Mouse (Mus musculus) embryonic facial prominence, embryonic 10.5 days (tissue): ENCODE measurements around the gene Ccdc120. TPM values are rescaled to one million over a fixed set of nuclear protein-coding genes. Genes with fewer than 3 reads are reported as not detected.

ENCODE experiments used
- DNase-seq: peaks from one replicate; pipeline ENCODE4 v3.0.0-alpha.2; 2017; ENCODE audit warnings: low spot score
- H3K27ac ChIP-seq: fragments of 300-500 bp; sonication (generic); replicated peaks from 2 replicates; pipeline ENCODE4 v1.5.1; 2016; ENCODE audit warnings: mild to moderate bottlenecking
- H3K27me3 ChIP-seq: fragments of 300-500 bp; sonication (generic); replicated peaks from 2 replicates; pipeline ENCODE4 v1.6.1; 2016; ENCODE audit warnings: low read depth, mild to moderate bottlenecking; ENCODE audit not compliant: poor library complexity, severe bottlenecking
- H3K36me3 ChIP-seq: fragments of 300-500 bp; sonication (generic); replicated peaks from 2 replicates; pipeline ENCODE4 v1.6.1; 2016; ENCODE audit warnings: mild to moderate bottlenecking, moderate library complexity
- H3K4me1 ChIP-seq: fragments of 300-500 bp; sonication (generic); 2 replicates; pipeline ENCODE4 v1.6.1; 2016
- H3K4me3 ChIP-seq: fragments of 300-500 bp; sonication (generic); 2 replicates; pipeline ENCODE4 v1.5.1; 2016; ENCODE audit warnings: mild to moderate bottlenecking, moderate library complexity
- H3K9me3 ChIP-seq: fragments of 300-500 bp; sonication (generic); 2 replicates; pipeline ENCODE4 v1.6.1; 2016; ENCODE audit warnings: mild to moderate bottlenecking
- WGBS: fragments of 180-500 bp; shearing (Covaris S2); methylation state at CpG from one replicate; pipeline ENCODE4 v1.1.7; 2016; 5-methylcytosine and 5-hydroxymethylcytosine counted together
- polyA plus RNA-seq: library from polyadenylated mRNA; unstranded; fragments of >200 nt; fragmentation: Nextera tagmentation; extraction: Ambion mirVana; gene quantifications from 2 replicates; pipeline ENCODE4 v1.2.1, GENCODE M21; 2016

Gene Ccdc120
- polyA plus RNA-seq, 1 experiment from 2014 or later, result 20.3 TPM

DNA sequence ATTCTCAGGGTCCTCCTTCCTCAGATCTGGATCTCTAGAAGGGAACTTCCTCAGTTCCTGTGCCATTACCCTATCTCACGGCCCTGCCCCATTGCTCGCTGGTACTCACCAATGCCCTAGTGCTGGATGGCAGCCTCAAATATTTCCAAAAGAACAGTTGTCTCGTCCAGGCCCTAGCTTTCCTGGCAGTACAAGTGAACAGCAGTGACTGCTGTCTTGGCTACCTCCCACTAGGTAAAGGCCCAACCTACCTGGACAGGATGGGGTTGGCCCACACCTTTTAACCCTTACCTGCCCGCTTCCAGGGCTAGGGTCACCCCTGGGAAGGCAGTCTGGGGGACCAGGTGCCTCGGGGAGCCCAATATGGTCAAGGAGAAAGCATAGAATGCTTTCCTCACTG, 9.6 kb downstream of the Ccdc120 start:
- Histone ChIP-seq H3K27me3 (no peaks in the 10 kb centered on the region), H3K4me3 (peak overlapping the region; percentile 23; the same call in 1 of the 2 replicates), H3K27ac (no peak overlapping the region), H3K36me3 (peaks cover 21% of the 10 kb centered on the region), H3K9me3 (0 out of 2 replicates have a peak, but pooled peaks cover 2% of the 10 kb centered on the region), H3K4me1 (peaks cover 12% of the 10 kb centered on the region)
- DNase-seq, result no peak
- 75% methylated on average over 5 of the region's 5 CpGs for WGBS

GRCm38 (mm10) chrX:7740082-7740819, 10.5 kb downstream of the Ccdc120 start:
- 55% methylated on average over 10 of the region's 10 CpGs for WGBS
- Histone ChIP-seq H3K27me3 (no peaks in the 10 kb centered on the region), H3K36me3 (peaks cover 29% of the 10 kb centered on the region), H3K9me3 (0 out of 2 replicates have a peak, but pooled peaks cover 2% of the 10 kb centered on the region), H3K4me3 (0 out of 2 replicates have a peak overlapping the region, but pooled peaks have one; percentile 23), H3K4me1 (peaks cover 12% of the 10 kb centered on the region), H3K27ac (no peak overlapping the region)
- DNase-seq, result peak; percentile 29

- 0 out of 2 replicates have a peak, but pooled peaks cover 2% of the 10 kb centered on the region for H3K9me3 ChIP-seq
- WGBS, result 64% methylated on average over 14 of the region's 14 CpGs
- H3K27ac ChIP-seq, result no peak overlapping the region
These were observed 11.2 kb downstream of the Ccdc120 start for GRCm38 (mm10) chrX:7739336-7740081.

DNA sequence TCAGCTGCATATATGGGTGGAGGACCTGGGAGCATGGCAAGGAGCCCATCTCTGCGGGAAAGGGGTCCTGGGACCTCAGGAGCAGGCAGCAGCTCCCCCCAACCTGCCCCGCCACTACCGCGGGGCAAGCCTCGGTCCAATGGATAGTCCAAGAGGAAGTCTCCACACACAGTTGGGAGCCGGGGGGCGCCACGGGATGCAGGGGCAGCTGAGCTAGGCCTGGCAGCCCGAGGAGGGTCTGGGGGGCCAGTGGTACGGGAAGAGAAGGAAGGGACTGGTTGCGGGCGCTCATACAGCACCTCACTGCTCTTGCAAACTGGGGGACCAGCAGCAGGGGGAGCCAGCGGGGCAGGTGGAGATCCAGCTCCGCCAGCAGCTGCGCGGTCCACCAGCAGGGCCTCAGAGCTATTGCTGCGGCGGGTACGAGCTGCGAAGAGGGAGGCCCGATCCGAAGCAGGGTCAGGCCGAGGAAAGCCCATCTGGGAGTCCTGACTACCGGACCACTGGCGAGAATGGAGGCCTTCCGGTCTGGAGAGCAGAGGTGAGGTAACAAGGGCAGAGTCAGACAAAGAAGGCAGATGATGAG, 17.0 kb downstream of the Ccdc120 start:
- no peak overlapping the region; the same call in 1 of the 2 replicates for H3K4me3 ChIP-seq

More at GRCm38 (mm10) chrX:7739336-7740081, 11.2 kb downstream of the Ccdc120 start:
- Histone ChIP-seq H3K27me3 (no peaks in the 10 kb centered on the region), H3K4me1 (peaks cover 12% of the 10 kb centered on the region), H3K36me3 (peaks cover 37% of the 10 kb centered on the region), H3K4me3 (0 out of 2 replicates have a peak overlapping the region, but pooled peaks have one; percentile 11)
- no peak for DNase-seq

GRCm38 (mm10) chrX:7728922-7729265, 21.8 kb downstream of the Ccdc120 start:
- Histone ChIP-seq H3K27me3 (no peaks in the 10 kb centered on the region), H3K9me3 (peaks cover 6% of the 10 kb centered on the region; the same call in 1 of the 2 replicates), H3K4me3 (peak overlapping the region; percentile 60), H3K36me3 (peaks cover 38% of the 10 kb centered on the region), H3K27ac (peak overlapping the region; percentile 78), H3K4me1 (peaks cover 5% of the 10 kb centered on the region; the same call in 1 of the 2 replicates)
- 39% methylated on average over 4 of the region's 4 CpGs for WGBS
- no peak for DNase-seq

More for the DNA sequence above, 17.0 kb downstream of the Ccdc120 start:
- Histone ChIP-seq H3K4me1 (peaks cover 5% of the 10 kb centered on the region; the same call in 1 of the 2 replicates), H3K36me3 (peaks cover 45% of the 10 kb centered on the region), H3K27me3 (no peaks in the 10 kb centered on the region), H3K9me3 (peaks cover 8% of the 10 kb centered on the region; the same call in 1 of the 2 replicates), H3K27ac (no peak overlapping the region)
- WGBS, result 33% methylated on average over 26 of the region's 26 CpGs
- peak; percentile 77 for DNase-seq

DNA sequence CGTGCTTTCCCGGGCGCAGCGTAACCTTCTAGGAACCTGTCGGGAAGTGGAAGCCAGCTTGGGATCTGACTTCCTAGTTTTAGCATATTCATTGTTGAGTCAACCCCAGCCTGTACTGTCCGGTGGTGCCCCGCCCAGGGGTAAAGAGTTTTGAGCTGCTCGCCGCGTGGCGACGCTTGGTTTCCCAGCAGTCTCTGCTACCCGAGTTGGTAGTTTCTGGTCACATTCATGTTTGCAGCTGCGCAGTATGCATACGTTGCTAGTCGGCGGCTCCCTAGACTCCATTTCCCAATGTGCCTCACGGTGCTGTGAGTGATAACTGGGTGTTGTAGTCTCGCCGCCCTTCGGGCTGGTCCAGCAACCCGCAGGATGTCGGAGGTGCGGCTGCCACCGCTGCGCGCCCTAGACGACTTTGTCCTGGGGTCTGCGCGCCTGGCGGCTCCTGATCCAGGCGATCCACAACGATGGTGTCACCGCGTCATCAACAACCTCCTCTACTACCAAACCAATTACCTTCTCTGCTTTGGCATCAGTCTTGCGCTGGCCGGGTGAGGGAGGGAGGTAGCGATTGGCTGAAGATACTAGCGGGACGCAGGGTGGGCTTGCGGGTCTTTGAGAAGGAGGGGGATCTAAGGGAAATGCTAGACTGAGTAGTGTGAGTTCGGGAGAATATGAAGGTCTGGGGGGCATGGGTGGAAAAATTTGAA, 22.3 kb downstream of the Ccdc120 start, which contains the start of gene Praf2:
Gene Praf2 (plus strand): TSS at position 225 of the 707 bp plus-strand sequence.
- Histone ChIP-seq H3K9me3 (peaks cover 1% of the 10 kb centered on the region; the same call in 1 of the 2 replicates), H3K4me1 (peaks cover 5% of the 10 kb centered on the region; the same call in 1 of the 2 replicates), H3K36me3 (peaks cover 36% of the 10 kb centered on the region), H3K27ac (peak within 1 kb of the TSS; percentile 78), H3K27me3 (no peaks in the 10 kb centered on the region), H3K4me3 (peak within 1 kb of the TSS; percentile 60)
- peak; percentile 82 for DNase-seq
- WGBS, result 19% methylated on average over 42 of the region's 42 CpGs

GRCm38 (mm10) chrX:7727176-7727575, 23.5 kb downstream of the Ccdc120 start:
- Histone ChIP-seq H3K4me3 (no peak overlapping the region), H3K27ac (no peak overlapping the region), H3K9me3 (no peaks in the 10 kb centered on the region; the same call in 1 of the 2 replicates), H3K36me3 (peaks cover 32% of the 10 kb centered on the region), H3K4me1 (peaks cover 11% of the 10 kb centered on the region), H3K27me3 (no peaks in the 10 kb centered on the region)
- DNase-seq, result no peak
- 92% methylated on average over 13 of the region's 13 CpGs for WGBS

GRCm38 (mm10) chrX:7725841-7726240, 24.9 kb downstream of the Ccdc120 start:
- 88% methylated on average over 12 of the region's 12 CpGs for WGBS
- DNase-seq, result no peak
- no peak overlapping the region for H3K4me3 ChIP-seq
- H3K27me3 ChIP-seq, result no peaks in the 10 kb centered on the region
- H3K4me1 ChIP-seq, result peaks cover 11% of the 10 kb centered on the region
- no peak overlapping the region for H3K27ac ChIP-seq
- H3K36me3 ChIP-seq, result peaks cover 32% of the 10 kb centered on the region
- H3K9me3 ChIP-seq, result no peaks in the 10 kb centered on the region; the same call in 1 of the 2 replicates

GRCm38 (mm10) chrX:7724135-7724534, 26.6 kb downstream of the Ccdc120 start:
- peaks cover 32% of the 10 kb centered on the region for H3K36me3 ChIP-seq
- 87% methylated on average over 7 of the region's 7 CpGs for WGBS
- H3K27ac ChIP-seq, result no peak overlapping the region
- H3K27me3 ChIP-seq, result no peaks in the 10 kb centered on the region
- no peak for DNase-seq
- no peaks in the 10 kb centered on the region; the same call in 1 of the 2 replicates for H3K9me3 ChIP-seq
- peaks cover 8% of the 10 kb centered on the region for H3K4me1 ChIP-seq
- no peak overlapping the region for H3K4me3 ChIP-seq

GRCm38 (mm10) chrX:7722691-7723090, 28.0 kb downstream of the Ccdc120 start:
- Histone ChIP-seq H3K4me3 (peak overlapping the region; percentile 69), H3K27ac (peak overlapping the region; percentile 93; the same call in 1 of the 2 replicates), H3K9me3 (no peaks in the 10 kb centered on the region; the same call in 1 of the 2 replicates), H3K27me3 (no peaks in the 10 kb centered on the region), H3K4me1 (peaks cover 5% of the 10 kb centered on the region; the same call in 1 of the 2 replicates), H3K36me3 (peaks cover 32% of the 10 kb centered on the region)
- WGBS, result 26% methylated on average over 4 of the region's 4 CpGs
- DNase-seq, result no peak

- DNase-seq, result no peak
- Histone ChIP-seq H3K4me1 (peaks cover 5% of the 10 kb centered on the region; the same call in 1 of the 2 replicates), H3K9me3 (no peaks in the 10 kb centered on the region; the same call in 1 of the 2 replicates), H3K27ac (peak overlapping the region; percentile 93), H3K27me3 (no peaks in the 10 kb centered on the region), H3K36me3 (peaks cover 28% of the 10 kb centered on the region), H3K4me3 (peak overlapping the region; percentile 69)
- 13% methylated on average over 11 of the region's 11 CpGs for WGBS
These were observed 28.5 kb downstream of the Ccdc120 start for GRCm38 (mm10) chrX:7722282-7722611.
